Mouse (Mus musculus) forebrain, embryonic 14.5 days (tissue): ENCODE measurements at regions not wholly inside any gene's neighbourhood (a gene's known extent, or its start where the extent isn't known, plus 50 kb on each side); places are given as distances from the start of the nearest gene placed in this dataset.
"Not testable (repeated sequence)": the region's sequence is repeated elsewhere in the genome, so short reads cannot be mapped to it uniquely, and the experiment has no call there.

ENCODE experiments used
- ATAC-seq: fragments of 200-750 bp; cut with Nextera tagmentation; 2 replicates; pipeline ENCODE4 v1.8.0; 2017; ENCODE audit warnings: mild to moderate bottlenecking, moderate library complexity
- DNase-seq: peaks from one replicate; pipeline ENCODE4 v3.0.0-alpha.2; 2015; ENCODE audit warnings: low spot score
- H3K27ac ChIP-seq: fragments of 300-500 bp; sonication (generic); 2 replicates; pipeline ENCODE4 v1.5.1; 2014; ENCODE audit warnings: low read depth, mild to moderate bottlenecking, control low read depth, low read length, moderate library complexity
- H3K27me3 ChIP-seq: fragments of 300-500 bp; sonication (generic); replicated peaks from 2 replicates; pipeline ENCODE4 v1.6.1; 2014; ENCODE audit warnings: low read length, control low read depth, mixed read lengths; ENCODE audit not compliant: control insufficient read depth, insufficient read depth
- H3K36me3 ChIP-seq: fragments of 300-500 bp; sonication (generic); 2 replicates; pipeline ENCODE4 v1.6.1; 2014; ENCODE audit warnings: low read length, control low read depth; ENCODE audit not compliant: control insufficient read depth, insufficient read depth
- H3K4me1 ChIP-seq: fragments of 300-500 bp; sonication (generic); 2 replicates; pipeline ENCODE4 v1.6.1; 2014; ENCODE audit warnings: antibody characterized with exemption, low read length, control low read depth; ENCODE audit not compliant: control insufficient read depth, insufficient read depth
- H3K4me2 ChIP-seq: fragments of 300-500 bp; sonication (generic); 2 replicates; pipeline ENCODE4 v1.6.1; 2014; ENCODE audit warnings: mild to moderate bottlenecking, control low read depth, low read length
- H3K4me3 ChIP-seq: fragments of 300-500 bp; sonication (generic); 2 replicates; pipeline ENCODE4 v1.5.1; 2014; ENCODE audit warnings: low read depth, low read length, control low read depth
- H3K9ac ChIP-seq: fragments of 300-500 bp; sonication (generic); 2 replicates; pipeline ENCODE4 v1.6.1; 2014; ENCODE audit warnings: mild to moderate bottlenecking, low read length, control low read depth, moderate library complexity
- H3K9me3 ChIP-seq: fragments of 300-500 bp; sonication (generic); replicated peaks from 2 replicates; pipeline ENCODE4 v1.6.1; 2016; ENCODE audit warnings: low read length, control low read depth, mixed read lengths; ENCODE audit not compliant: control insufficient read depth
- WGBS: fragments of 180-500 bp; shearing (Covaris S2); extraction: QIAGEN DNeasy Blood & Tissue Kit; methylation state at CpG from one replicate; pipeline ENCODE4 v1.1.7; 2014; 5-methylcytosine and 5-hydroxymethylcytosine counted together

- WGBS, result 76% methylated on average over 2 of the region's 2 CpGs
- H3K9ac ChIP-seq, result no peak overlapping the region
- no peak overlapping the region for H3K4me3 ChIP-seq
- no peaks in the 10 kb centered on the region for H3K27me3 ChIP-seq
- H3K4me1 ChIP-seq, result no peaks in the 10 kb centered on the region
- H3K36me3 ChIP-seq, result no peaks in the 10 kb centered on the region
- H3K9me3 ChIP-seq, result no peaks in the 10 kb centered on the region
- H3K27ac ChIP-seq, result no peak overlapping the region
- DNase-seq (no peak), ATAC-seq (no peak)
- no peak overlapping the region for H3K4me2 ChIP-seq
Observed at GRCm38 (mm10) chr14:74250021-74250420, 390.6 kb upstream of the Htr2a start.

- Histone ChIP-seq H3K36me3 (no peaks in the 10 kb centered on the region), H3K4me1 (no peaks in the 10 kb centered on the region), H3K9me3 (no peaks in the 10 kb centered on the region), H3K27me3 (no peaks in the 10 kb centered on the region), H3K9ac (no peak overlapping the region), H3K4me3 (no peak overlapping the region), H3K27ac (no peak overlapping the region), H3K4me2 (no peak overlapping the region)
- ATAC-seq (peak; percentile 23; the same call in 1 of the 2 replicates), DNase-seq (peak; percentile 10)
- 71% methylated on average over 10 of the region's 10 CpGs for WGBS
Observed at GRCm38 (mm10) chr14:74252189-74253145, 388.2 kb upstream of the Htr2a start.

DNA sequence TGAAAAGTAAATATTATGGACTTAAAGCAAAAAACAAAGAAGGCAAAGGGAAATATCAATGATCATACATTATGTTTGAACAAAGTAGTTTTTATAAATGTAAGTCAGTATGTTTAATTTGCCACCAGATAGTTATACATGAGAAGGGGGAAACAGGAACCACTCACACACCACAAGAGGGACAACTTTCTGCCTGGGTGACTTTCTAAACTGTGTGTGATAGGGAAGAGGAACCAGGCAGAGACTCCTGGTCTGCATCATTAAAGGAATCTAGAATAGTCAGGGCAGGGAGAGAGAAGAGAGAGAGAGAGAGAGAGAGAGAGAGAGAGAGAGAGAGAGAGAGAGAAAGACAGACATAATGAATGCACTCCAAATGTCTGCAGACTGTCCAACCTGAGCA lies 385.6 kb upstream of the Htr2a start:
- no peak overlapping the region for H3K9ac ChIP-seq
- ATAC-seq, result no peak
- no peak for DNase-seq
- H3K4me1 ChIP-seq, result no peaks in the 10 kb centered on the region
- H3K36me3 ChIP-seq, result no peaks in the 10 kb centered on the region
- no peak overlapping the region for H3K4me3 ChIP-seq
- H3K9me3 ChIP-seq, result no peaks in the 10 kb centered on the region
- no peaks in the 10 kb centered on the region for H3K27me3 ChIP-seq
- H3K4me2 ChIP-seq, result no peak overlapping the region
- no peak overlapping the region for H3K27ac ChIP-seq

DNA sequence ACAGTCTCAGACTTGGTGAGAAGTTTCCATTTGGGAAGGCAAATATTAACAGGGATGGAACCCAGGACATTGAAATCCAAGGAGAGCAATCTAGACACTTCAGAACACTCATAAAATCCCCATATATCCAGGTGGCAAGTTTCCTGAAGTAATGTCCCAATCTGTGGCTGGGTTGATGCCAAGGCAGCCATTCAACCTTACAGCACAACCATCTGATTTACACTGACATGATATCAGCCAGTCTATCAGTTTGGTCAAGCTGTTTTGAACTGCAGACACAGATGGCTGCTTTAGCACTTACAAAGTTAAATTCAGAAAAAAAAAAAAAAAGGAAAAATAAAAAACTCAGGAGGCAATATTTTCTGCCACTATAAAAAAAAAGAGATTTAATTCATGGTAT lies 381.2 kb upstream of the Htr2a start:
- no peak overlapping the region for H3K4me2 ChIP-seq
- H3K27me3 ChIP-seq, result no peaks in the 10 kb centered on the region
- H3K9ac ChIP-seq, result no peak overlapping the region
- H3K4me1 ChIP-seq, result no peaks in the 10 kb centered on the region
- no peaks in the 10 kb centered on the region for H3K36me3 ChIP-seq
- H3K4me3 ChIP-seq, result no peak overlapping the region
- peak; percentile 44; the same call in 1 of the 2 replicates for ATAC-seq
- no peaks in the 10 kb centered on the region for H3K9me3 ChIP-seq
- no peak overlapping the region for H3K27ac ChIP-seq
- DNase-seq, result peak; percentile 60

GRCm38 (mm10) chr14:74267086-74267485 lies 373.6 kb upstream of the Htr2a start:
- no peaks in the 10 kb centered on the region for H3K36me3 ChIP-seq
- H3K27ac ChIP-seq, result no peak overlapping the region
- no peak for ATAC-seq
- DNase-seq, result no peak
- H3K4me1 ChIP-seq, result no peaks in the 10 kb centered on the region
- no peak overlapping the region for H3K4me3 ChIP-seq
- H3K9ac ChIP-seq, result no peak overlapping the region
- 39% methylated on average over 1 of the region's 1 CpGs for WGBS
- H3K27me3 ChIP-seq, result no peaks in the 10 kb centered on the region
- no peaks in the 10 kb centered on the region for H3K9me3 ChIP-seq
- H3K4me2 ChIP-seq, result no peak overlapping the region

GRCm38 (mm10) chr14:74294560-74294959 lies 346.1 kb upstream of the Htr2a start:
- no peak for ATAC-seq
- no peak overlapping the region for H3K4me3 ChIP-seq
- H3K9ac ChIP-seq, result no peak overlapping the region
- H3K27ac ChIP-seq, result no peak overlapping the region
- H3K9me3 ChIP-seq, result no peaks in the 10 kb centered on the region
- no peaks in the 10 kb centered on the region for H3K27me3 ChIP-seq
- WGBS, result 81% methylated on average over 3 of the region's 3 CpGs
- DNase-seq, result no peak
- no peak overlapping the region for H3K4me2 ChIP-seq
- no peaks in the 10 kb centered on the region for H3K4me1 ChIP-seq
- H3K36me3 ChIP-seq, result no peaks in the 10 kb centered on the region

DNA sequence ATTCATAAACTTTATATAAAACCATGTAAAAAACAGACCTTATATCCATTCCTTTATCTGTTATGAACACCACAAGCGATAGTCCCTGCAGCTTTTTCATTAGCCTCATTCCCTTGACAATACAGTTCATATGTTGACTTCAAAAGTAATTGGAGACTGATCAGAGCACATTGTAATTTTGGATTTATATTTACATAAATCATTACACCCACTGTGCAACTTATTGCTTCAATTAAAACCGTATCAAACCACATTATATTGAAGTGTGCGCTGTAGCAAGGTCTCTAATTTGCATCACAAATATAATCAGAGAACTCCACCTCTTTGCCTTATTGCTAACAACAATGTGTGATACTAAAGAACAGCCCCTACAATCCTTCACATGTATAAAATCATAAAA lies 336.2 kb upstream of the Htr2a start:
- no peaks in the 10 kb centered on the region for H3K27me3 ChIP-seq
- H3K36me3 ChIP-seq, result no peaks in the 10 kb centered on the region
- H3K9me3 ChIP-seq, result no peaks in the 10 kb centered on the region
- DNase-seq, result peak; percentile 2
- H3K4me3 ChIP-seq, result no peak overlapping the region
- no peak for ATAC-seq
- H3K27ac ChIP-seq, result no peak overlapping the region
- H3K9ac ChIP-seq, result no peak overlapping the region
- no peak overlapping the region for H3K4me2 ChIP-seq
- H3K4me1 ChIP-seq, result no peaks in the 10 kb centered on the region
- WGBS, result 69% methylated on average over 3 of the region's 3 CpGs

GRCm38 (mm10) chr14:74306717-74307307 lies 333.8 kb upstream of the Htr2a start:
- ATAC-seq (no peak), DNase-seq (no peak)
- Histone ChIP-seq H3K4me3 (no peak overlapping the region), H3K27me3 (no peaks in the 10 kb centered on the region), H3K27ac (no peak overlapping the region), H3K9ac (no peak overlapping the region), H3K4me1 (no peaks in the 10 kb centered on the region), H3K36me3 (no peaks in the 10 kb centered on the region), H3K4me2 (no peak overlapping the region), H3K9me3 (no peaks in the 10 kb centered on the region)
- WGBS, result 89% methylated on average over 16 of the region's 16 CpGs

- peak; percentile 13 for DNase-seq
- H3K4me1 ChIP-seq, H3K4me3 ChIP-seq, H3K27ac ChIP-seq, H3K36me3 ChIP-seq, H3K9ac ChIP-seq, H3K9me3 ChIP-seq, H3K4me2 ChIP-seq, H3K27me3 ChIP-seq, ATAC-seq: not testable (repeated sequence)
- 88% methylated on average over 2 of the region's 2 CpGs for WGBS
Observed at GRCm38 (mm10) chr14:74309451-74309850, 331.2 kb upstream of the Htr2a start.
